Comparison of ENCODE assay signal across 8 mouse cellular contexts in the genomic region with DNA sequence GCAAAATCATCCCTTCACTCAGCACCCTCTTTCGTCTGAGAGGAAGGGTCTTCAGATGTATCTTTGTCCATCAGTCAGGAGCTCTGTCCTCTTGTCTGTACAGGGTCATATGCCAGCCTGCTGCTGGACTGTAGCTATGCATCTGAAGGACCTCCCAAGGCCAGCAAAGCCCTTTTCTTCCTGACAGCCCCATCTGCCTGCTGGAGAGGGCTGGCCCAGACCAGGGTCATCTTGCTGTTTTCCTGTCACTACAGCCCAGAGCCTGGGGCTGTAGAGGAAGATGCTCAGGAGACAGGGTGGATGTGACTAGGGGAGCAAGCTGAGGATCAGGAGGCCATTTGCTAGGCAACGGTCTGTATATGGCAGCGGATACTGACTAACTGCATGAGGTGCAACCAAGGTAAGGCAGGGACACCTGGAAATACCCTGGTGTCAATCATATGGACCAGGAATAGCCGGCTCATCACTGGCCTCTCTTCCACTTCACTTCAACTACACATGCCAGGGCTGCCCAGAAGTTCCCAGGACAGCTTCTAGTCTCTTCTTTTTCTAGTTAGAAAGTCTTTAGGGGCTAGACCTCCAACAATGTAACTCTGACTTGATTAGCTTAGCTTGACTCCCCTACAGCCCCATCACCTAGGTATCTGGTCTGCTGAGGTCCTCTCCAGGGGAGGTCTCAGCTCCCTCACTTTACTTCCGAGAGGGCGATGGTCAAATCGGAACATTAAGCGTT. TPM values are rescaled to one million over a fixed set of nuclear protein-coding genes. Genes with fewer than 3 reads are reported as not detected.
DNase-seq lines count a peak whose midpoint lies in the region; ATAC-seq and TF ChIP-seq lines count a peak whose summit lies in the region.

No protein-coding gene starts in this region.

- H3K36me3 ChIP-seq in hindbrain, embryonic 15.5 days, result peaks cover 15% of the 10 kb centered on the region
- peaks cover 15% of the 10 kb centered on the region for H3K36me3 ChIP-seq in midbrain, postnatal 0 days (ENCODE audit: insufficient read depth, low read length)

- peak overlapping the region; percentile 86 for H3K9ac ChIP-seq in hindbrain, embryonic 15.5 days
- H3K9ac ChIP-seq in midbrain, postnatal 0 days (replicated peaks; ENCODE audit: low read length, poor library complexity, severe bottlenecking), result peak overlapping the region; percentile 81

- no peak for TF ChIP-seq CTCF in left cerebral cortex, adult 2 months (IDR thresholded peaks at IDR 0.05)
- TF ChIP-seq CTCF in midbrain, postnatal 0 days (IDR thresholded peaks at IDR 0.05), result no peak

- H3K27ac ChIP-seq in left cerebral cortex, adult 2 months, result peak overlapping the region; percentile 97
- peak overlapping the region; percentile 97 for H3K27ac ChIP-seq in hindbrain, embryonic 15.5 days (replicated peaks)
- H3K27ac ChIP-seq in midbrain, postnatal 0 days (ENCODE audit: low read depth, low read length), result peak overlapping the region; percentile 96

- 19% methylated on average over 8 of the region's 8 CpGs for WGBS in hindbrain, embryonic 15.5 days
- 14% methylated on average over 8 of the region's 8 CpGs for WGBS in midbrain, postnatal 0 days

- H3K4me2 ChIP-seq in hindbrain, embryonic 15.5 days, result peak overlapping the region; percentile 80
- peak overlapping the region; percentile 89 for H3K4me2 ChIP-seq in midbrain, postnatal 0 days (ENCODE audit: low read depth, low read length, poor library complexity, severe bottlenecking)

- ATAC-seq in hindbrain, embryonic 15.5 days (ENCODE audit: low FRiP score, low read depth), result no peak
- no peak for ATAC-seq in midbrain, postnatal 0 days (ENCODE audit: low FRiP score)

- no peaks in the 10 kb centered on the region for H3K27me3 ChIP-seq in hindbrain, embryonic 15.5 days
- no peaks in the 10 kb centered on the region for H3K27me3 ChIP-seq in midbrain, postnatal 0 days (ENCODE audit: insufficient read depth, low read length)

- no peaks in the 10 kb centered on the region for H3K9me3 ChIP-seq in hindbrain, embryonic 15.5 days
- no peaks in the 10 kb centered on the region for H3K9me3 ChIP-seq in midbrain, postnatal 0 days (ENCODE audit: low read length)

- no peak for DNase-seq in left cerebral cortex, adult 2 months (ENCODE audit: extremely low spot score in 1 of 2, low spot score in 2 of 2)
- no peak for DNase-seq in left cerebral cortex, postnatal 36 days (ENCODE audit: low spot score in 2 of 2)
- peak; percentile 35 to 52 for DNase-seq in cerebellum, postnatal 36 days
- no peak for DNase-seq in midbrain, postnatal 0 days (ENCODE audit: low spot score)
- no peak for DNase-seq in left cerebral cortex, postnatal 4 days
- DNase-seq in natural killer cell, adult 2 months (ENCODE audit: low spot score in 2 of 2), result no peak
- DNase-seq in frontal cortex, postnatal 10 days (ENCODE audit: low spot score in 2 of 2), result no peak

- peaks cover 54% of the 10 kb centered on the region for H3K4me1 ChIP-seq in hindbrain, embryonic 15.5 days (replicated peaks)
- peaks cover 29% of the 10 kb centered on the region for H3K4me1 ChIP-seq in midbrain, postnatal 0 days (ENCODE audit: insufficient read depth, low read length)

- peak overlapping the region; percentile 80 for H3K4me3 ChIP-seq in left cerebral cortex, adult 2 months
- peak overlapping the region; percentile 69 for H3K4me3 ChIP-seq in hindbrain, embryonic 15.5 days
- peak overlapping the region; percentile 59 for H3K4me3 ChIP-seq in midbrain, postnatal 0 days (ENCODE audit: low read depth, low read length)

- intact Hi-C loops in left cerebral cortex, adult 2 months (cut with DNase I), result no loop called here
- intact Hi-C loops in left cerebral cortex, postnatal 36 days (cut with DNase I), result no loop called here
- intact Hi-C loops in left cerebral cortex, postnatal 4 days (cut with DNase I), result no loop called here

RNA-seq across cellular contexts. Expression of gene Ccdc28b, which starts 0.8 kb away (rescaled TPM):
- total RNA-seq in left cerebral cortex, adult 2 months (2021), result 10 to 100 TPM; 50.9 to 67.0 TPM
- total RNA-seq in left cerebral cortex, postnatal 36 days (2021), result 10 to 100 TPM; 53.7 to 60.8 TPM
- polyA plus RNA-seq in hindbrain, embryonic 15.5 days (2015; fragmentation: Nextera tagmentation; extraction: Ambion mirVana), result 153 and 159 TPM in 2 replicates
- 78.8 and 96.0 TPM in 2 replicates for total RNA-seq in midbrain, postnatal 0 days (2014; rRNA removed)
- polyA plus RNA-seq in midbrain, postnatal 0 days (2015; fragmentation: Nextera tagmentation; extraction: Ambion mirVana), result 174 and 182 TPM in 2 replicates
- 100 to 1,000 TPM; 125 to 131 TPM for total RNA-seq in left cerebral cortex, postnatal 4 days (2021)

RNA-seq across cellular contexts. Expression of gene Iqcc, which starts 4.1 kb away (rescaled TPM):
- total RNA-seq in left cerebral cortex, adult 2 months (2021), result 10 to 100 TPM; 30.1 to 34.8 TPM
- 10 to 100 TPM; 27.5 to 36.2 TPM for total RNA-seq in left cerebral cortex, postnatal 36 days (2021)
- polyA plus RNA-seq in hindbrain, embryonic 15.5 days (2015; fragmentation: Nextera tagmentation; extraction: Ambion mirVana), result 26.7 and 32.9 TPM in 2 replicates
- 7.9 and 33.0 TPM in 2 replicates for total RNA-seq in midbrain, postnatal 0 days (2014; rRNA removed)
- polyA plus RNA-seq in midbrain, postnatal 0 days (2015; fragmentation: Nextera tagmentation; extraction: Ambion mirVana), result 17.2 and 20.2 TPM in 2 replicates
- total RNA-seq in left cerebral cortex, postnatal 4 days (2021), result 10 to 100 TPM; 26.1 to 28.8 TPM

RNA-seq across cellular contexts. Expression of gene Dcdc2b, which starts 8.9 kb away (rescaled TPM):
- total RNA-seq in left cerebral cortex, adult 2 months (2021), result 1 to 10 TPM; 5.7 to 6.2 TPM
- 1 to 10 TPM; 2.9 to 7.7 TPM for total RNA-seq in left cerebral cortex, postnatal 36 days (2021)
- 3.4 and 3.6 TPM in 2 replicates for polyA plus RNA-seq in hindbrain, embryonic 15.5 days (2015; fragmentation: Nextera tagmentation; extraction: Ambion mirVana)
- 0.82 and 3.9 TPM in 2 replicates for total RNA-seq in midbrain, postnatal 0 days (2014; rRNA removed)
- 2.7 and 4.4 TPM in 2 replicates for polyA plus RNA-seq in midbrain, postnatal 0 days (2015; fragmentation: Nextera tagmentation; extraction: Ambion mirVana)
- total RNA-seq in left cerebral cortex, postnatal 4 days (2021), result 1 to 10 TPM; 3.4 to 4.0 TPM

RNA-seq across cellular contexts. Expression of gene Txlna, which starts 17.9 kb away (rescaled TPM):
- total RNA-seq in left cerebral cortex, adult 2 months (2021), result 10 to 100 TPM; 42.1 to 52.1 TPM
- 10 to 100 TPM; 40.2 to 45.3 TPM for total RNA-seq in left cerebral cortex, postnatal 36 days (2021)
- polyA plus RNA-seq in hindbrain, embryonic 15.5 days (2015; fragmentation: Nextera tagmentation; extraction: Ambion mirVana), result 45.6 and 45.9 TPM in 2 replicates
- 33.4 and 38.2 TPM in 2 replicates for total RNA-seq in midbrain, postnatal 0 days (2014; rRNA removed)
- 25.6 and 27.2 TPM in 2 replicates for polyA plus RNA-seq in midbrain, postnatal 0 days (2015; fragmentation: Nextera tagmentation; extraction: Ambion mirVana)
- total RNA-seq in left cerebral cortex, postnatal 4 days (2021), result 10 to 100 TPM; 39.7 to 44.7 TPM

RNA-seq across cellular contexts. Expression of gene Tmem234, which starts 22.5 kb away (rescaled TPM):
- total RNA-seq in left cerebral cortex, adult 2 months (2021), result 10 to 100 TPM; 89.3 to 94.8 TPM
- 10 to 100 TPM; 92.2 to 93.7 TPM for total RNA-seq in left cerebral cortex, postnatal 36 days (2021)
- polyA plus RNA-seq in hindbrain, embryonic 15.5 days (2015; fragmentation: Nextera tagmentation; extraction: Ambion mirVana), result 183 and 184 TPM in 2 replicates
- 146 and 189 TPM in 2 replicates for total RNA-seq in midbrain, postnatal 0 days (2014; rRNA removed)
- 210 and 232 TPM in 2 replicates for polyA plus RNA-seq in midbrain, postnatal 0 days (2015; fragmentation: Nextera tagmentation; extraction: Ambion mirVana)
- total RNA-seq in left cerebral cortex, postnatal 4 days (2021), result 100 to 1,000 TPM in 1 of 2 experiments, 10 to 100 TPM in 1; 99.9 to 102 TPM

Comparison
In these comparisons a context has a peak if more than half of its experiments do, and no peak if none do; other contexts are left out.
1. DNase-seq: peak in cerebellum, postnatal 36 days (2 of 2); none in left cerebral cortex, adult 2 months (0 of 2), left cerebral cortex, postnatal 36 days (0 of 2), midbrain, postnatal 0 days (single experiment), left cerebral cortex, postnatal 4 days (single experiment), natural killer cell, adult 2 months (0 of 2) and frontal cortex, postnatal 10 days (0 of 2).
2. Peak in every context shown above with its lines, with median percentiles within 50 percentile points of each other: H3K27ac ChIP-seq and H3K4me3 ChIP-seq.